Mouse (Mus musculus) T-helper 17 cell (primary cell): Measurements from ENCODE around the gene Ptges2.

Experiments used
- in situ Hi-C, 2 experiments: fragments of 300-600 bp; cut with MboI, MseI; formaldehyde crosslinking; loops; 1 replicate in 1 of 2; 2 replicates in 1 of 2; pipeline ENCODE4 v1.15.1; 2025; ENCODE audit warnings: high pct_unique_total_duplicates in 2 of 2

The Ptges2 gene

GRCm38 (mm10) chr2:32415801-32416200 is 20.1 kb downstream of the Ptges2 start:
- in situ Hi-C loops: loop anchor here in 1 of 2 experiments (5.0 kb wide), 1 partner anchor 72 kb away; no protein-coding TSS in a partner anchor

- in situ Hi-C loops: loop anchor here in 1 of 2 experiments (5.0 kb wide), 1 partner anchor 71 kb away; no protein-coding TSS in a partner anchor
These were observed 20.9 kb downstream of the Ptges2 start for GRCm38 (mm10) chr2:32416556-32416955.

GRCm38 (mm10) chr2:32417486-32417885 is 21.8 kb downstream of the Ptges2 start:
- in situ Hi-C loops: loop anchor here in 1 of 2 experiments (5.0 kb wide), 1 partner anchor 70 kb away; no protein-coding TSS in a partner anchor

GRCm38 (mm10) chr2:32418430-32419151 is 22.9 kb downstream of the Ptges2 start:
- in situ Hi-C loops: loop anchor here in 1 of 2 experiments (5.0 kb wide), 1 partner anchor 69 kb away; no protein-coding TSS in a partner anchor

GRCm38 (mm10) chr2:32419359-32419758 is 23.7 kb downstream of the Ptges2 start:
- in situ Hi-C loops: loop anchor here in 1 of 2 experiments (5.0 kb wide), 1 partner anchor 68 kb away; no protein-coding TSS in a partner anchor

GRCm38 (mm10) chr2:32420066-32420608 is 24.4 kb downstream of the Ptges2 start:
- in situ Hi-C loops: no loop called here

- in situ Hi-C loops: no loop called here
These were observed 25.0 kb downstream of the Ptges2 start for GRCm38 (mm10) chr2:32420647-32421046.

GRCm38 (mm10) chr2:32421851-32422251 is 26.2 kb downstream of the Ptges2 start:
- in situ Hi-C loops: no loop called here

- in situ Hi-C loops: no loop called here
These were observed 28.0 kb downstream of the Ptges2 start for GRCm38 (mm10) chr2:32423481-32424331.

- in situ Hi-C loops: no loop called here
These were observed 29.1 kb downstream of the Ptges2 start for GRCm38 (mm10) chr2:32424796-32425195.

GRCm38 (mm10) chr2:32425568-32425967 is 29.9 kb downstream of the Ptges2 start:
- in situ Hi-C loops: no loop called here

GRCm38 (mm10) chr2:32426141-32426540 is 30.4 kb downstream of the Ptges2 start:
- in situ Hi-C loops: no loop called here

- in situ Hi-C loops: no loop called here
These were observed 32.0 kb downstream of the Ptges2 start for GRCm38 (mm10) chr2:32427720-32428119.

GRCm38 (mm10) chr2:32428262-32428722 is 32.6 kb downstream of the Ptges2 start:
- in situ Hi-C loops: no loop called here

GRCm38 (mm10) chr2:32429215-32429891 is 33.7 kb downstream of the Ptges2 start:
- in situ Hi-C loops: no loop called here

GRCm38 (mm10) chr2:32430701-32431676 is 35.3 kb downstream of the Ptges2 start:
- in situ Hi-C loops: no loop called here

- in situ Hi-C loops: no loop called here
These were observed 41.1 kb downstream of the Ptges2 start for GRCm38 (mm10) chr2:32436686-32437372.

- in situ Hi-C loops: no loop called here
These were observed 42.0 kb downstream of the Ptges2 start for GRCm38 (mm10) chr2:32437612-32438166.

GRCm38 (mm10) chr2:32438733-32439132 is 43.0 kb downstream of the Ptges2 start:
- in situ Hi-C loops: no loop called here
